Mouse (Mus musculus): ENCODE measurements around the gene Glt8d1. TPM values are rescaled to one million over a fixed set of nuclear protein-coding genes. Genes with fewer than 3 reads are reported as not detected.

The Glt8d1 gene
- 10 to 100 TPM; 39.9 to 49.9 TPM for total RNA-seq (2021)
- long read RNA-seq, experiment 1, transcript Glt8d1-201 (10 exons, 2,018 nt): major isoform, 5 of 35 reads
- long read RNA-seq, experiment 1, partial matches to known transcripts: 3 of 35 reads
- long read RNA-seq, experiment 1, other reads (novel, unspliced or antisense): 25 of 35 reads
- long read RNA-seq, experiment 2, partial matches to known transcripts: 3 of 29 reads
- long read RNA-seq, experiment 2, other reads (novel, unspliced or antisense): 19 of 29 reads

DNA sequence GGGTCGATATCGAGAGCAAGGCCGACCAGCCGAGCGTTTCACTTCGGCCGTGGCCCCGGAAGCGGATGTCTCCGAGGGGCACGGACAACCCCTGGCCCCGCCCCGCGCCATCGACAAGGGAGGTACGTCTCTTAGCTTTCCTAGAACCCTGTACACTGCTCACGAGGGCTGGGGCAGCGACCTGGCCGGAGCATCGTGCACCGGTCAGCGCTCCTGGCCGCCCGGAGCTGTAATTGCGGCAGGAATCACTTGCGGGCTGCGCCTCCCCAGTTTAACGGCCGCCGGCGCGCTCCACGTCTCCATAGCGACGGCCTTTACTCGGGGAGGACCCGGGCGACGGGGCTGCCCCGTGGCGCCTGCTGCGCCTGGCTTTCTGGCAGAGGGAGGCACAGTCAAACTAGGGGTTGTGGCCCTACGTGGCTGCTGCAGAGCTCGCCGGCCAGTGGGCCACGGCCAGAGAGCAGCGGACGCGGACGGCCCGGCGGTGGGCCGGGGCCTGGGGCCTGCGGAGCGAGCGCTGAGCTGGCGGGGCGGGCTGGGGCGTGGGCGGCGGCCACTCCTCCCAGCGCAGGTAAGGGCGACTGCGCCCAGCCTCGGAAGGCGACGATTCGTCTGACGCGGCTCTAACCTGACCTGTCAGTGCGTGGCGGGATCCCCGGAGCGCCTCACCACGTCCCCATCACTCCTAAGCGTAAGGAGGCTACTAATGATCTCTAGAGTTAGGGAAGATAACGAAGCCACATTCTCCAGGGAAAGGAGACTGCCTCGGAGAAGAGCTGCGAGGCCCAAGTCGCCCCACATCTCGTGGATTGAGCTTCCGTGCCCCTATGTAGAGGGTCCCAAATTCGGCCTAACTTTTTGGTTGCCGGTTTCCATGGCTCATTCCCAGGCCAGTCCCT lies at the start of gene Glt8d1, which contains the start of gene Spcs1:
TSS of gene Glt8d1 (plus strand) at position 94 of the 899 bp plus-strand sequence.
TSS of gene Spcs1 (minus strand) at position 366 of the 899 bp plus-strand sequence.
- DNase-seq (ENCODE audit: low spot score in 2 of 2): peak; percentile 81 to 83
- Histone ChIP-seq H3K4me3 (peak within 1 kb of the TSS; percentile 95), H3K27ac (peak within 1 kb of the TSS; percentile 98)
- TF ChIP-seq CTCF (conservative IDR thresholded peaks at IDR 0.05): no peak

DNA sequence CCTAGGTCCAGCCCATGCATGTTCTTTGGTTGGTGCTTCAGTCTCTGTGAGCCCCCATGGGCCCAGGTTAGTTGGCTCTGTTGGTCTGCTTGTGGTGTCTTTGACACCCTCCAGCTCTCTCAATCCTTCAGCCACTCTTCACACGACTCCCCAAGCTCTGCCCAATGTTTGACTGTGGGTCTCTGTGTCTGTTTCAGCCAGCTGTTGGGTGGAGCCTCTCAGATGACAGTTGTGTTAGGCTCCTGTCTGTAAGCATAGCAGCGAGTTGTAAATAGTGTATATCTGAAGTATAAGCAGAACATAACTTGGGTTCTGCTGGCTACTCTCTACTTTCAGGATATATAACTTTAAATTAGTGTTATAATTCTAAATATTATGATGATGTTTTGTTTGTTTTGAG lies 42.7 kb upstream of the Glt8d1 start:
- no peak for TF ChIP-seq CTCF (conservative IDR thresholded peaks at IDR 0.05)
- no peak overlapping the region for H3K4me3 ChIP-seq
- no peak overlapping the region for H3K27ac ChIP-seq
- no peak for DNase-seq (ENCODE audit: low spot score in 2 of 2)

DNA sequence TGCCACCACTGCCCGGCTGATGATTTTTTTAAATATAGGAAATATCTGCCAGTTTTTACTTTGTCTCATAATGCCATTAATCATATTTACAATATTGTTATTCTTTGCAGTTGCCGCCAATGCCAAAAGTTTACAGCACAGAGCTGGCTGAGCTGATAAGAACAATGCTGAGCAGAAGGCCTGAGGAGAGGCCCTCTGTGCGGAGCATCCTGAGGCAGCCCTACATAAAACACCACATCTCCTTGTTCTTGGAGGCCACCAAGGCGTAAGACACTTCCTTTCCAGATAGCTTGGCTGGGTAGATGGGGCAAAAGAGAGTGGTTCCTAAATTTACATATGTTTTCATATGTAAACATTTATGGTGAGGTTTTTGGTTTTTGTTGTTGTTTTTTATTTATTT lies 42.2 kb upstream of the Glt8d1 start:
- no peak for DNase-seq (ENCODE audit: low spot score in 2 of 2)
- no peak overlapping the region for H3K27ac ChIP-seq
- H3K4me3 ChIP-seq: no peak overlapping the region
- no peak for TF ChIP-seq CTCF (conservative IDR thresholded peaks at IDR 0.05)

DNA sequence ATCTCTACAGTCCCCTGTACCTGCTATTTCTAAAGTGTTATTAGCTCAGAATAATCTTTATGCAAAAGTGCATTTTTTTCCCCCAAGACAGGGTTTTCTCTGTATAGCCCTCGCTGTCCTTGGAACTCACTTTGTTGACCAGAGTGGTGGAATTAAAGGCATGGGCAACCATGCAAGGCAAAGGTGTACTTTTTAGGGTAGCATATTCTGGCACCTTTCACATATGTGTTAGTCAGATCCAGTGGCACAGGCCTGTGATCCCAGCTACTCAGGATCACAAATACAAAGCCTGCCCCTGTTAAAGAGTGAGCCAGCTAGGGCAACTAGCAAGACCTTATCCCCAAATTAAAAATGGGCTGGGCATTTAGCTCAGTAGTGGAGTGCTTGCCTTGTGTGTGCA lies 40.8 kb upstream of the Glt8d1 start:
- no peak for TF ChIP-seq CTCF (conservative IDR thresholded peaks at IDR 0.05)

DNA sequence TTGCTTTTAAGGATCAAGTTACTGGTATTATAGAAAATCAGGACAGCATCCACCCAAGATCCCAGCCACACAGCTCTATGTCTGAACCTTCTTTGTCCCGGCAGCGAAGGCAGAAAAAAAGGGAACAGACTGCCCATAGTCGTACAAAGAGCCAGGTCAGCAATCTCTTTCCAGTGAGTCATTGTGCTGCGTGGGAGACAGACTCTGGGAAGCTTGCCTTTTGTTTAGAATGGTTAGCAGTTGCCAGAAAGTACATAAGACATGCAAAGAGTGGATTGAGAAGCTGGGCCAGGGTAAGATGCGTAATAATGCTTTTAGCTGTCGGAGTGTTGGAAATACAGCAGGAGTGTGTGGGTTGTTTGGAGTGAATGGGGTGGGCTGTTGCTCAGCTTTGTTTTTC lies 27.0 kb upstream of the Glt8d1 start:
- no peak for TF ChIP-seq CTCF (conservative IDR thresholded peaks at IDR 0.05)
- peak; percentile 39 to 74 for DNase-seq (ENCODE audit: low spot score in 2 of 2)
- Histone ChIP-seq H3K27ac (peak overlapping the region; percentile 52), H3K4me3 (no peak overlapping the region)

More for the DNA sequence above, 40.8 kb upstream of the Glt8d1 start:
- no peak for DNase-seq (ENCODE audit: low spot score in 2 of 2)
- Histone ChIP-seq H3K27ac (no peak overlapping the region), H3K4me3 (no peak overlapping the region)

DNA sequence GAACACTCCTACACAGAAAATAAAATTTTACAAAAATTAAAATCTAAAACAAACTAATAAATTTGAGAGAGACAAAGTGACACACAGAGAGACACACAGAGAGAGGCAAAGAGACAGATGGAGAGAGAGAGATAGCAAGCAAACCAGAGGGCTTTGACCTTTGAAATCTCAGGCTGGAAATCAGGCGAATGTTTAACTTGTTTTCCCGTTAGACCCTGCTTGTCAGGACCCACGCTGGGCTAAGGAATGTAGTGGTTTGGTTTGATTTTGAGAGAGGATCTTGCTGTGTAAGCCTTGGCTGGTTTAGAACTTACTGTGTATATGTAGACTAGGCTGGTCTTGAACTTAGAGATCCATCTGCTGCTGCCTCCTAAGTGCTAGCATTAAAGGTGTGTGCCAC lies 25.0 kb upstream of the Glt8d1 start:
- no peak overlapping the region for H3K27ac ChIP-seq
- TF ChIP-seq CTCF (conservative IDR thresholded peaks at IDR 0.05): no peak
- H3K4me3 ChIP-seq: no peak overlapping the region
- no peak for DNase-seq (ENCODE audit: low spot score in 2 of 2)

DNA sequence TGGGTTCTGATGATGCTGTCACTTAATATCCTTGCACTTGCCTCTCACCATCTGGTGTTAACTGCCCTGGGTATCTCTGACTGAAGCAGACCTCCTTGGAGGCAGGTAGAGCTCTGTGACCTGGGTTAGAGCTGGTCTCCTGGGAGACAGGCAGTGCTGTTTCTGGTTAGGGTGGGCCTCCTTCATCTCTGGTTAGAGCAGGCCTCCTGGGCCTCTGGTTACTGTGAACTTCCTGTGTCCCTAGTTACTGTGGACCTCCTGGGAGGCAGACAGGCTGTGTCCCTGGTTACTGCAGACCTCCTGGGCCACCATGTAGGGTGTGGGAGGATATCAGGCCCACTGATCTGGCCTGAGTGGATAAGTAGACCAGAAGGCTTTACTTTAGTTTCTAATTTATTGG lies 4.8 kb upstream of the Glt8d1 start:
- DNase-seq (ENCODE audit: low spot score in 2 of 2): no peak
- no peak overlapping the region for H3K4me3 ChIP-seq
- H3K27ac ChIP-seq: no peak overlapping the region
- TF ChIP-seq CTCF (conservative IDR thresholded peaks at IDR 0.05): no peak

DNA sequence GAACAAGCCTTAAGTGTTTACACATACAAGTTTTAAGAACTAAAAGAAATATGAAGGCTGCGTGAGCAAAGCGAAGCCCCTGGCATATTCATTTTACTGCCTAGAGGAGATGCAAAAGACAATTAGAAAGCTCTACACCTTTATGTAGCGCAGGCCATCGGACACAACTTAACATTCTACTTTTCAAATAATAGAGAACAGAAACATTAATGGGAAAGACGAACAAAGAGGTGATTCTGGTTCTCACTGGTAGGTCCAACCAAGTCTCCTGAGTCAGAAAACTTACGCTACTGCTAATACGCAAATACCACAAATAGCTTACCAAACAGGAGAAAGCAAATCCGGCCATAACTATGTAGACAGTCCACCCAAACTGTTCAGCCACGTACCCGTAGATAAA lies 844 bp upstream of the Glt8d1 start:
- no peak for DNase-seq (ENCODE audit: low spot score in 2 of 2)
- no peak overlapping the region for H3K27ac ChIP-seq
- H3K4me3 ChIP-seq: peak overlapping the region; percentile 95
- TF ChIP-seq CTCF (conservative IDR thresholded peaks at IDR 0.05): no peak

DNA sequence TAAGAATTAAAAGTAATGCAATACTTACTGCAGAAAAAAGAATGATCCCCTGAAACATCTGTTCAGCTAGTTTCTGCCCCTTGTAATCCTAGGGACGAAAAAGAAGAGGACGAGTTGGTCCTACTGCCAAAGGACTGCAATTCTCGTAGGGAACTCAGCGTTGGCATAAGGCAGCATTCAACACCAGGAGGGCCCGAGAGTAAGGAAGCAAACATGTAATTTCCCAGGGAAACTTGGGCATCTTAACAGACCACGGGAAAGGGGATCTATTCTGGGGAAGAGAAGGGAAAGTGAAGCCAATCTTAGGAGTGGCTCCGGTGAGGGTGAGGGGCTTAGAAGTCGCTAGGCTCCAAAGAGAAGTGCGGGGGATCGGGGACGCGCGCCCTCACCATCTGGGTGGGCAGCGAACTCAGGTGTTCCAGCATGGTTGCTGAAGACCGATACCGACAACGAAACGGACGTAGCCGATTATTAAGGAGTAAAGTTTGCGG lies 339 bp upstream of the Glt8d1 start:
- no peak for DNase-seq (ENCODE audit: low spot score in 2 of 2)
- 0 out of 2 replicates have a peak, but pooled peaks have one; percentile 28 for TF ChIP-seq CTCF (conservative IDR thresholded peaks at IDR 0.05)
- peak overlapping the region; percentile 95 for H3K4me3 ChIP-seq
- H3K27ac ChIP-seq: peak overlapping the region; percentile 98

DNA sequence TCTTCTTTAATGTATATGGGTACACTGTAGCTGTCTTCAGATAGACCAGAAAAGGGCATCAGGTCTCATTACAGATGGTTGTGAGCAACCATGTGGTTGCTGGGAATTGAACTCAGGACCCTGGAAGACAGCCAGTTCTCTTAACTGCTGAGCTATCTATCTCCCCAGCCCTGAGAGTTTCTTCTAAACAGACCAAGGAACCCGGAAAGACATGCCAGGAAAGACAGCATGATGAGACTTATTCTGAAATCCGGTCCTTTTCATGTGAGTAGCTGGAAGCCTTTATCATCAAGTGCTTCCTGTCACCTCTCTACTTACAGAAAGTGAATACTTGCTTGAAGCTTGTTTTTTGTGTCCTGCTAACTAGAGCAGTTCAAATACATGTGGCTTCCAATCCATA lies 3.3 kb downstream of the Glt8d1 start:
- Histone ChIP-seq H3K4me3 (no peak overlapping the region), H3K27ac (no peak overlapping the region)
- no peak for DNase-seq (ENCODE audit: low spot score in 2 of 2)
- no peak for TF ChIP-seq CTCF (conservative IDR thresholded peaks at IDR 0.05)

DNA sequence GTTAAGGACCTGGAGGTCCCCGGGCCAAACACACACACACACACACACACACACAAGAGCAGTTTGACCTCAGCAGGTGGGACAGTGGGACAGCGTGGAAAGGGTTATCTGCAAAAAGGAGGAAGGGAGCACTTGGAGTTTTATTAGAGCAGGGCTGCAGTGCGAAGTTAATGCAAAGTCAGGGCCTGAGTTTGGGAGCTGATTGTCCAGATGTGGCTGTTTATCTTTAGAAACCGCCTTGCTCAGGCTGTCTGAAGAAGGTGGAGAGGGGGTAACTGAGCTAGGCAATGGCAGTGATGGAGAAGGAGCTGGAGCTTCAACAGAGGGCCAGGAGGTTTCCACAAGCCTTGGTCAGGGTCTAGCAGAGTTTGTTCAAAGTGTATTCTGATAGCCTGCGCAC lies 5.6 kb downstream of the Glt8d1 start:
- H3K4me3 ChIP-seq: no peak overlapping the region
- no peak for DNase-seq (ENCODE audit: low spot score in 2 of 2)
- no peak overlapping the region for H3K27ac ChIP-seq
- no peak for TF ChIP-seq CTCF (conservative IDR thresholded peaks at IDR 0.05)

DNA sequence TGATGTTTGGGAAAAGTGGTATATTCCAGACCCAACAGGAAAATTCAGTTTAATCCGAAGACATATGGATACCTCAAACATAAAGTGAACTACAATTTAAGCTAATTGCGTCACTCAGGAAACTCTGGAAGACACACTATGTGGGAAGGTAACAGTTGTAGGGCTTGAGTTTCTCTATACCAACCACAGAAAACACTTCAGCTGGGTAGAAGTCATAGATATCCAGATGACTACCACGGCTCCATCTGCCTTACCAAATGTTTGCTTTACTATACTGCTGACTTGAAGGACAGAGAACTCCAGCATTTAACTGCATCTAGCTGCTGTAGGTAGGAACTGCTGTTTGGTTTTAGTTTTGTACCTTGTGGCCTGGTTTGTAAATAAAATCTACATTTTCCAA lies 10.4 kb downstream of the Glt8d1 start:
- no peak overlapping the region for H3K27ac ChIP-seq
- peak in 1 of 2 experiments; percentile 23 for DNase-seq (ENCODE audit: low spot score in 2 of 2)
- no peak overlapping the region for H3K4me3 ChIP-seq
- TF ChIP-seq CTCF (conservative IDR thresholded peaks at IDR 0.05): no peak

DNA sequence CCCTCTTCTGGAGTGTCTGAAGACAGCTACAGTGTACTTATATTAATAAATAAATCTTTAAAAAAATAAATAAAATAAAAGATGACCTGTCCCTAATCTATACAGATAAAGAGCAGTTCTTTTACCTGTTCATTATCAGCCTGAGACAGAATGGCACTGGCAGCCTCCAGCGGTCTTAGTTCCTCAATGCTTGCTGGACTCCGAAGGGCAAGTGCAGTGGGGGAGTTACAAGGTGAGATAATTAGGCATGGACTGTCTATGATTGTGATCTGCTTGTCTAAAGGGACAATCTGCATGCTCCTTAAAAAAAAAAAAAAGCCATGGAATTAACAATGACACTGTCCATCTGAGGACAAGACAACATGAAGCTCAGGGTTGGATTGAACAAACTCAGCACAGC lies 12.7 kb downstream of the Glt8d1 start:
- DNase-seq (ENCODE audit: low spot score in 2 of 2): no peak
- no peak overlapping the region for H3K27ac ChIP-seq
- no peak overlapping the region for H3K4me3 ChIP-seq
- no peak for TF ChIP-seq CTCF (conservative IDR thresholded peaks at IDR 0.05)
